Mouse (Mus musculus) CH12.LX (cell line): ENCODE results near the gene Zfp42. TPM values are rescaled to one million over a fixed set of nuclear protein-coding genes. Genes with fewer than 3 reads are reported as not detected.

ENCODE experiments used
- DNase-seq: peaks from one replicate; pipeline ENCODE4 v3.0.0-alpha.2; 2013; ENCODE audit errors: extremely low read depth
- H3K27ac ChIP-seq: 2 replicates; pipeline ENCODE4 v1.5.1; 2012; ENCODE audit warnings: low read depth, mild to moderate bottlenecking, control low read depth, moderate library complexity; ENCODE audit not compliant: insufficient read depth
- H3K27me3 ChIP-seq: replicated peaks from 2 replicates; pipeline ENCODE3; 2012; ENCODE audit warnings: inconsistent platforms
- H3K36me3 ChIP-seq, 2 experiments: replicated peaks in 1 of 2; 2 replicates each; pipeline versions ENCODE3 to v1.6.1; 2012; ENCODE audit warnings: inconsistent platforms in 1 of 2, low read length in 1 of 2, mild to moderate bottlenecking in 1 of 2, mixed read lengths in 1 of 2, moderate library complexity in 1 of 2; ENCODE audit not compliant: control insufficient read depth in 1 of 2, insufficient read depth in 1 of 2
- H3K4me1 ChIP-seq, 2 experiments: 2 replicates each; pipeline ENCODE4 v1.6.1; 2012; ENCODE audit warnings: inconsistent platforms in 1 of 2, moderate library complexity in 1 of 2; ENCODE audit not compliant: insufficient read depth in 2 of 2, control insufficient read depth in 1 of 2
- H3K4me2 ChIP-seq: 2 replicates; pipeline ENCODE4 v1.6.1; 2012; ENCODE audit warnings: low read depth, mild to moderate bottlenecking, control low read depth; ENCODE audit not compliant: poor library complexity, insufficient read depth, severe bottlenecking
- H3K4me3 ChIP-seq, 3 experiments: fragments of 150-350 bp in 1 of 3; sonication (generic) in 1 of 3; replicated peaks in 1 of 3; 2 replicates each; pipeline versions ENCODE3 to v1.5.1; 2011 to 2012; ENCODE audit warnings: low read depth in 2 of 3, low read length in 2 of 3, mild to moderate bottlenecking in 2 of 3, moderate library complexity in 2 of 3, control low read depth in 1 of 3, improper control_type of control experiment in 1 of 3, inconsistent platforms in 1 of 3, mixed read lengths in 1 of 3; ENCODE audit not compliant: poor library complexity in 1 of 3
- H3K79me2 ChIP-seq: replicated peaks from 2 replicates; pipeline ENCODE4 v1.6.1; 2012; ENCODE audit warnings: mild to moderate bottlenecking, moderate library complexity; ENCODE audit not compliant: control insufficient read depth, poor library complexity, insufficient read depth, severe bottlenecking; ENCODE audit errors: extremely low read depth
- H3K9ac ChIP-seq: 2 replicates; pipeline ENCODE4 v1.6.1; 2012; ENCODE audit warnings: low read depth, mild to moderate bottlenecking, control low read depth, moderate library complexity; ENCODE audit not compliant: insufficient read depth
- H3K9me3 ChIP-seq: replicated peaks from 2 replicates; pipeline ENCODE3; 2012; ENCODE audit warnings: low read length, inconsistent platforms, mixed read lengths
- BHLHE40 ChIP-seq: IDR thresholded peaks from 2 replicates; pipeline ENCODE4 v1.6.1; 2011; ENCODE audit warnings: mild to moderate bottlenecking, low read depth, low read length, improper control_type of control experiment
- CHD2 ChIP-seq: IDR thresholded peaks from 2 replicates; pipeline ENCODE4 v1.6.1; 2011; ENCODE audit warnings: low read length, improper control_type of control experiment
- CTCF ChIP-seq, 2 experiments: IDR thresholded peaks in 1 of 2; conservative IDR thresholded peaks in 1 of 2; 2 replicates each; pipeline ENCODE4 v1.5.1; 2011 to 2012; ENCODE audit warnings: low read depth in 2 of 2, low read length in 2 of 2, improper control_type of control experiment in 1 of 2, inconsistent platforms in 1 of 2, mild to moderate bottlenecking in 1 of 2, moderate library complexity in 1 of 2
- ELF1 ChIP-seq: IDR thresholded peaks from 2 replicates; pipeline ENCODE4 v1.6.1; 2014; ENCODE audit warnings: low read depth, mild to moderate bottlenecking, inconsistent platforms, low read length, improper control_type of control experiment
- EP300 ChIP-seq: IDR thresholded peaks from 2 replicates; pipeline ENCODE4 v1.6.1; 2011; ENCODE audit warnings: low read length, improper control_type of control experiment
- GABPA ChIP-seq: IDR thresholded peaks from 2 replicates; pipeline ENCODE4 v1.6.1; 2012; ENCODE audit warnings: low read depth, low read length, improper control_type of control experiment, inconsistent platforms; ENCODE audit not compliant: insufficient replicate concordance
- JUN ChIP-seq: IDR thresholded peaks from 2 replicates; pipeline ENCODE4 v1.6.1; 2011; ENCODE audit warnings: low read depth, mild to moderate bottlenecking, low read length, improper control_type of control experiment, moderate library complexity; ENCODE audit not compliant: insufficient read depth
- KAT2A ChIP-seq: IDR thresholded peaks from 2 replicates; pipeline ENCODE4 v1.6.1; 2012; ENCODE audit warnings: low read length, improper control_type of control experiment, inconsistent platforms; ENCODE audit not compliant: insufficient replicate concordance
- MAFK ChIP-seq: IDR thresholded peaks from 2 replicates; pipeline ENCODE4 v1.6.1; 2011; ENCODE audit warnings: low read length, improper control_type of control experiment; ENCODE audit not compliant: insufficient replicate concordance
- MAX ChIP-seq: IDR thresholded peaks from 2 replicates; pipeline ENCODE4 v1.6.1; 2011; ENCODE audit warnings: low read length, improper control_type of control experiment
- MEF2A ChIP-seq: IDR thresholded peaks from 2 replicates; pipeline ENCODE4 v1.6.1; 2014; ENCODE audit warnings: low read depth, mild to moderate bottlenecking, inconsistent platforms, low read length, improper control_type of control experiment, borderline replicate concordance
- MXI1 ChIP-seq: IDR thresholded peaks from 2 replicates; pipeline ENCODE4 v1.6.1; 2011; ENCODE audit warnings: mild to moderate bottlenecking, low read depth, low read length, improper control_type of control experiment
- MYC ChIP-seq: IDR thresholded peaks from 2 replicates; pipeline ENCODE4 v1.6.1; 2011; ENCODE audit warnings: low read depth, mild to moderate bottlenecking, improper control_type of control experiment, low read length
- NRF1 ChIP-seq: IDR thresholded peaks from 2 replicates; pipeline ENCODE4 v1.6.1; 2014; ENCODE audit warnings: low read depth, mild to moderate bottlenecking, inconsistent platforms, low read length, improper control_type of control experiment, moderate library complexity
- POLR2A ChIP-seq: IDR thresholded peaks from 2 replicates; pipeline ENCODE4 v1.6.1; 2011; ENCODE audit warnings: low read depth, mild to moderate bottlenecking, improper control_type of control experiment, low read length
- POLR2AphosphoS2 ChIP-seq: IDR thresholded peaks from 2 replicates; pipeline ENCODE4 v1.6.1; 2011; ENCODE audit warnings: low read depth, low read length, improper control_type of control experiment
- RAD21 ChIP-seq: IDR thresholded peaks from 2 replicates; pipeline ENCODE4 v1.6.1; 2011; ENCODE audit warnings: low read depth, mild to moderate bottlenecking, low read length, improper control_type of control experiment, moderate library complexity
- SMC3 ChIP-seq: IDR thresholded peaks from 2 replicates; pipeline ENCODE4 v1.6.1; 2011; ENCODE audit warnings: low read depth, low read length, improper control_type of control experiment
- TBP ChIP-seq: conservative IDR thresholded peaks from 2 replicates; pipeline ENCODE4 v1.6.1; 2011; ENCODE audit warnings: low read depth, low read length, improper control_type of control experiment
- USF2 ChIP-seq: conservative IDR thresholded peaks from 2 replicates; pipeline ENCODE4 v1.6.1; 2011; ENCODE audit warnings: low read depth, low read length, improper control_type of control experiment
- ZC3H11A ChIP-seq: IDR thresholded peaks from 2 replicates; pipeline ENCODE4 v1.6.1; 2012; ENCODE audit warnings: low read depth, mild to moderate bottlenecking, inconsistent platforms, low read length, improper control_type of control experiment
- ZKSCAN1 ChIP-seq: IDR thresholded peaks from 2 replicates; pipeline ENCODE4 v1.6.1; 2012; ENCODE audit warnings: low read depth, inconsistent platforms, low read length, improper control_type of control experiment, borderline replicate concordance
- ZMIZ1 ChIP-seq: IDR thresholded peaks from 2 replicates; pipeline ENCODE4 v1.6.1; 2012; ENCODE audit warnings: low read depth, mild to moderate bottlenecking, inconsistent platforms, low read length, improper control_type of control experiment
- dilution Hi-C: fragments of 300-500 bp; cut with MboI; formaldehyde crosslinking; loops from 2 replicates; pipeline ENCODE4 v1.14.3; 2020; ENCODE audit warnings: low sequenced_read_pairs; ENCODE audit not compliant: extremely low pct_unique_long_range_greater_than_20kb, extremely low pct_ligation_motif_present
- in situ Hi-C: fragments of 300-500 bp; cut with MboI; formaldehyde crosslinking; loops from 3 replicates; pipeline ENCODE4 v1.14.3; 2019; ENCODE audit warnings: low sequenced_read_pairs, low pct_ligation_motif_present, low pct_unique_long_range_greater_than_20kb, mixed read lengths
- polyA plus RNA-seq: library from polyadenylated mRNA; unstranded; fragments of >175 nt; gene quantifications from 2 replicates; pipeline ENCODE4 v1.2.1, GENCODE M21; 2012; ENCODE audit warnings: low read depth; ENCODE audit not compliant: insufficient read length
- total RNA-seq, 2 experiments: library from RNA; depleted of rRNA; stranded (reverse); fragments of 300-350 nt in 1 of 2; fragments of >200 nt in 1 of 2; gene quantifications; 2 replicates each; pipeline ENCODE4 v1.2.3; 2012 to 2014

The Zfp42 gene
- total and polyA plus RNA-seq, 3 experiments: not detected

DNA sequence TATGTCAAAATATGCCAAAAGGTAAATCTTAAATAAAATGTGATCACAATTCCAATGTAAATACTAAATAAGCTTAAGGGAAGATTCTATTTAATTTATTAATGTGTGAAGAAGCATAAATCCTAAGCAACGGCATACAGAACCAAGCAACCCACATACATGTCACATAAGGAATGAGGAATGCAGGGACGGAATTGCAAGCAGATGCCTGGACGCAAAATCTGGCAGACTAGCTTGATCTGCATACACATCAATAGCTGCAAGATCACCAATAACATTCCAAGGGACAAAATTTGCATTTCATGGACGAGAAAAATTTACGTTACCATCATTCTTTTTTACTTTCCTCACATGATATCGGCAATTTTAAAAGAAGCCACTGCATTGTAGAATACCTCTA lies 51.1 kb downstream of the Zfp42 start:
- Histone ChIP-seq H3K9ac (no peak overlapping the region), H3K36me3 (no peaks in the 10 kb centered on the region), H3K27me3 (no peaks in the 10 kb centered on the region), H3K27ac (no peak overlapping the region), H3K79me2 (no peaks in the 10 kb centered on the region), H3K4me1 (no peaks in the 10 kb centered on the region), H3K9me3 (peaks cover 34% of the 10 kb centered on the region), H3K4me3 (no peak overlapping the region), H3K4me2 (no peak overlapping the region)
- dilution Hi-C loops (no loop called here), in situ Hi-C loops (no loop called here)
- no peak for DNase-seq
- TF ChIP-seq MXI1: no peak
- TF ChIP-seq GABPA: no peak
- no peak for TF ChIP-seq NRF1
- TF ChIP-seq ELF1: no peak
- TF ChIP-seq SMC3: no peak

DNA sequence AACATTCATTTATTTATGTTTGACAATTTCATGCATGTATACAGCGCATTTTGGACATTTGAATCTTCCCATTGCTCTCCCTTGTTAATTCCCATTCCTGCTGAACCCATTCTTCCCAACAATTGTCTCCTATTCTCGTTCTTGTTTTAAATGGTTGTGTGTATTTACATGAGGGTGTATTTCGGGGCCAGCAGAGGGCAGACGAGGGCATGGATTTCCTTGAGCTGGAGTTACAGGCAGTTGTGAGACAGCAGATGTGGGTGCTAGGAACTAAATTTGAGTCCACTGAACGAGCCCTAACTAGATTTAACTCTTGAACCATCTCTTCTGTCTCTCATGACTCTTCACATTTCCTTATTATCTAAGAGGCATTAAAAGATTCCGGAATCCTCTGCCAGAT lies 55.1 kb downstream of the Zfp42 start:
- Histone ChIP-seq H3K4me1 (no peaks in the 10 kb centered on the region), H3K79me2 (no peaks in the 10 kb centered on the region), H3K27me3 (no peaks in the 10 kb centered on the region), H3K4me2 (no peak overlapping the region), H3K36me3 (no peaks in the 10 kb centered on the region), H3K9ac (no peak overlapping the region), H3K9me3 (peaks cover 33% of the 10 kb centered on the region), H3K27ac (no peak overlapping the region), H3K4me3 (no peak overlapping the region)
- in situ Hi-C loops: no loop called here
- dilution Hi-C loops: no loop called here
- TF ChIP-seq MAFK (no peak), EP300 (no peak), MEF2A (no peak), ZC3H11A (no peak), BHLHE40 (no peak), JUN (no peak)
- DNase-seq: no peak

DNA sequence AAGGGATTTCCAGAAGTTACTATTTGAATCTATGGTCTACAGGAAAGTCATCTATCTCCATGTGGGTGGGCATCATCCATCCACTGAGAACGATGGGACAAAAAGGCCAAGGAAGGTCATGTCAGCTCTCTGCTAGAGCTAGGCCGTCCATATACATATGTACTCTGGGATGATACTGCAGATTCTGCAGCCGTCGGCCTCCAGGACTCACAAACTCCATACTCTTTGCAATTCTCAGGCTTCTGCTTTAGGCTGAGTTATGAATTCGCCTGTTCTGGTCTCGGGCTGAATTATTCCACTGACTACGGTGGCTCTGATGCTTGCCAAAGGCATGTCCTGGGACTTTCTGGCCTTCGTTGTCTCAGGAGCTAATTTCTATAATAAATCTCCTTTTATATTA lies 58.1 kb downstream of the Zfp42 start:
- in situ Hi-C loops: no loop called here
- Histone ChIP-seq H3K4me2 (no peak overlapping the region), H3K36me3 (no peaks in the 10 kb centered on the region), H3K4me3 (no peak overlapping the region), H3K79me2 (no peaks in the 10 kb centered on the region), H3K27ac (no peak overlapping the region), H3K9me3 (peaks cover 33% of the 10 kb centered on the region), H3K4me1 (no peaks in the 10 kb centered on the region), H3K27me3 (no peaks in the 10 kb centered on the region), H3K9ac (no peak overlapping the region)
- TF ChIP-seq ZMIZ1 (no peak), POLR2A (no peak), USF2 (no peak), TBP (no peak), RAD21 (no peak), KAT2A (no peak), MYC (no peak), ZKSCAN1 (no peak), ZC3H11A (no peak), CTCF (conservative IDR thresholded peaks at IDR 0.05 in 1 of 2, IDR thresholded peaks at IDR 0.05 in 1 of 2; ENCODE audit: low read depth in 2 of 2, low read length in 2 of 2) (no peak), JUN (no peak), POLR2AphosphoS2 (no peak), SMC3 (no peak), MAFK (no peak), MAX (no peak), CHD2 (no peak)
- DNase-seq: no peak
- dilution Hi-C loops: no loop called here
